8 mouse cellular contexts compared by ENCODE assay signal in the genomic region with DNA sequence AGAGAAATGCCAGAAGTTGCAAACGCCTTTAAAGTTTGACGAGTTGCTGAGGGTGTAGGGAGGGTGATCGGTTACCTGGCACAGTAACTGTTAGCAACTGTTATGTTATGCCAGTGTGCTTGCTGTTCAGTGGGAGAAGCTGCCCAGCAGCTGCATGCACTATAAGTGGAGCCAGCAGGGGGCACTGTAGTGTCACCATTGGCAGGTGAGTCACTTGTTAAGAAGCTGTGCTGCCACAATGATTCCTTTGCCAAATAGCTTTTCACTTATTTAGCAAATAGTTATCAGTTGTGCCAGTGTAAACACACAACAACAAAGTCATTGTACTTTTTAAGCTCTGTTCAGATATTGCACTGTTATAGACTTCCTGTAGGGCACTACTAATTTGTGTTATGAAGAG.
DNase-seq lines count a peak whose midpoint lies in the region; ATAC-seq and TF ChIP-seq lines count a peak whose summit lies in the region.

No protein-coding gene starts in this region.

- peak; percentile 90 for DNase-seq in 416B (ENCODE audit: low read depth)
- peak; percentile 95 for DNase-seq in adrenal gland, postnatal 14 days
- DNase-seq in embryonic facial prominence, embryonic 11.5 days (ENCODE audit: low spot score), result peak; percentile 88
- DNase-seq in heart, adult 8-10 months (ENCODE audit: low spot score), result peak; percentile 86
- DNase-seq in kidney, postnatal 0 days (ENCODE audit: low spot score), result peak; percentile 82
- peak; percentile 89 for DNase-seq in liver, adult 2 months (ENCODE audit: extremely low read depth, low read depth, low spot score)
- peak; percentile 67 to 84 for DNase-seq in natural killer cell, adult 2 months (ENCODE audit: low spot score in 2 of 2)
- DNase-seq in splenic B cell, adult 2 months (ENCODE audit: low read depth, low spot score), result peak; percentile 89

- no peak for TF ChIP-seq POLR2A in liver, adult 2 months (IDR thresholded peaks at IDR 0.05; ENCODE audit: extremely low read depth, insufficient read depth, low read length)

- H3K4me2 ChIP-seq in embryonic facial prominence, embryonic 11.5 days (ENCODE audit: low read depth, low read length), result no peak overlapping the region
- no peak overlapping the region for H3K4me2 ChIP-seq in kidney, postnatal 0 days (ENCODE audit: low read length)

- H3K36me3 ChIP-seq in embryonic facial prominence, embryonic 11.5 days (replicated peaks; ENCODE audit: control insufficient read depth, insufficient read depth, low read depth, low read length), result no peaks in the 10 kb centered on the region
- H3K36me3 ChIP-seq in kidney, postnatal 0 days (ENCODE audit: insufficient read depth, low read length), result no peaks in the 10 kb centered on the region
- no peaks in the 10 kb centered on the region for H3K36me3 ChIP-seq in liver, adult 2 months (ENCODE audit: control insufficient read depth, insufficient read depth, low read length)
- H3K36me3 ChIP-seq in splenic B cell, adult 2 months (ENCODE audit: control insufficient read depth, insufficient read depth, low read length, poor library complexity, severe bottlenecking), result no peaks in the 10 kb centered on the region

- peaks cover 18% of the 10 kb centered on the region; the same call in 1 of the 2 replicates for H3K79me2 ChIP-seq in liver, adult 2 months (ENCODE audit: control insufficient read depth, insufficient read depth, low read length)

- no peak overlapping the region for H3K27ac ChIP-seq in embryonic facial prominence, embryonic 11.5 days (replicated peaks; ENCODE audit: low read depth, low read length)
- H3K27ac ChIP-seq in kidney, postnatal 0 days, result no peak overlapping the region
- no peak overlapping the region for H3K27ac ChIP-seq in liver, adult 2 months (replicated peaks; ENCODE audit: insufficient read depth, low read depth, low read length)

- no peaks in the 10 kb centered on the region for H3K9me3 ChIP-seq in embryonic facial prominence, embryonic 11.5 days (replicated peaks; ENCODE audit: control insufficient read depth, low read length)
- no peaks in the 10 kb centered on the region for H3K9me3 ChIP-seq in kidney, postnatal 0 days (replicated peaks; ENCODE audit: low read length)

- H3K9ac ChIP-seq in embryonic facial prominence, embryonic 11.5 days (replicated peaks; ENCODE audit: low read length), result no peak overlapping the region
- H3K9ac ChIP-seq in kidney, postnatal 0 days (ENCODE audit: low read depth, low read length), result no peak overlapping the region
- no peak overlapping the region for H3K9ac ChIP-seq in liver, adult 2 months (ENCODE audit: low read depth, low read length)

- H3K27me3 ChIP-seq in embryonic facial prominence, embryonic 11.5 days (ENCODE audit: control insufficient read depth, insufficient read depth, low read length), result no peaks in the 10 kb centered on the region
- H3K27me3 ChIP-seq in kidney, postnatal 0 days (ENCODE audit: insufficient read depth, low read length), result no peaks in the 10 kb centered on the region
- H3K27me3 ChIP-seq in liver, adult 2 months (ENCODE audit: control insufficient read depth, insufficient read depth, low read length), result no peaks in the 10 kb centered on the region
- H3K27me3 ChIP-seq in splenic B cell, adult 2 months (ENCODE audit: control insufficient read depth, insufficient read depth, low read length, poor library complexity, severe bottlenecking), result no peaks in the 10 kb centered on the region

- 19% methylated on average over 3 of the region's 3 CpGs for WGBS in embryonic facial prominence, embryonic 11.5 days
- WGBS in kidney, postnatal 0 days, result 14% methylated on average over 3 of the region's 3 CpGs
- 9% methylated on average over 3 of the region's 3 CpGs for WGBS in liver, adult 2 months

- H3K4me1 ChIP-seq in embryonic facial prominence, embryonic 11.5 days (ENCODE audit: control insufficient read depth, insufficient read depth, low read length), result no peaks in the 10 kb centered on the region
- H3K4me1 ChIP-seq in kidney, postnatal 0 days (replicated peaks; ENCODE audit: insufficient read depth, low read length), result no peaks in the 10 kb centered on the region
- H3K4me1 ChIP-seq in liver, adult 2 months (ENCODE audit: control insufficient read depth, insufficient read depth, low read length), result 0 out of 2 replicates have a peak, but pooled peaks cover 3% of the 10 kb centered on the region

- H3K4me3 ChIP-seq in embryonic facial prominence, embryonic 11.5 days (ENCODE audit: low read depth, low read length), result no peak overlapping the region
- no peak overlapping the region for H3K4me3 ChIP-seq in kidney, postnatal 0 days (replicated peaks; ENCODE audit: low read depth, low read length)
- H3K4me3 ChIP-seq in liver, adult 2 months (ENCODE audit: insufficient read depth, low read depth, low read length), result no peak overlapping the region

- no peak for ATAC-seq in embryonic facial prominence, embryonic 11.5 days (replicated peaks; ENCODE audit: insufficient number of reproducible peaks, low FRiP score, low TSS enrichment, low read depth)
- ATAC-seq in kidney, postnatal 0 days (replicated peaks; ENCODE audit: low FRiP score, low read depth), result 0 out of 2 replicates have a peak, but pooled peaks have one; percentile 17

- peak; percentile 89 for TF ChIP-seq CTCF in kidney, postnatal 0 days (IDR thresholded peaks at IDR 0.05; ENCODE audit: low read depth)
- peak; percentile 95 for TF ChIP-seq CTCF in liver, adult 2 months (IDR thresholded peaks at IDR 0.05; ENCODE audit: low read depth, low read length)
